Mouse (Mus musculus) lung, embryonic 16.5 days (tissue): ENCODE measurements around the gene Stat5b. TPM values are rescaled to one million over a fixed set of nuclear protein-coding genes. Genes with fewer than 3 reads are reported as not detected.

ENCODE experiments used
- ATAC-seq: fragments of 200-750 bp; cut with Nextera tagmentation; 2 replicates; pipeline ENCODE4 v1.8.0; 2017; ENCODE audit warnings: low read depth, mild to moderate bottlenecking, moderate library complexity
- H3K27ac ChIP-seq: fragments of 300-500 bp; sonication (generic); 2 replicates; pipeline ENCODE4 v1.5.1; 2014; ENCODE audit warnings: mild to moderate bottlenecking, control low read depth, low read length
- H3K27me3 ChIP-seq: fragments of 300-500 bp; sonication (generic); 2 replicates; pipeline ENCODE4 v1.6.1; 2014; ENCODE audit warnings: low read depth, low read length, mixed read lengths; ENCODE audit not compliant: control insufficient read depth, insufficient read depth
- H3K36me3 ChIP-seq: fragments of 300-500 bp; sonication (generic); 2 replicates; pipeline ENCODE4 v1.6.1; 2014; ENCODE audit warnings: low read length; ENCODE audit not compliant: control insufficient read depth, insufficient read depth
- H3K4me1 ChIP-seq: fragments of 300-500 bp; sonication (generic); replicated peaks from 2 replicates; pipeline ENCODE4 v1.6.1; 2014; ENCODE audit warnings: low read length, mixed read lengths; ENCODE audit not compliant: control insufficient read depth, insufficient read depth
- H3K4me2 ChIP-seq: fragments of 300-500 bp; sonication (generic); 2 replicates; pipeline ENCODE4 v1.6.1; 2014; ENCODE audit warnings: low read depth, low read length, control low read depth
- H3K4me3 ChIP-seq: fragments of 300-500 bp; sonication (generic); 2 replicates; pipeline ENCODE4 v1.5.1; 2014; ENCODE audit warnings: mild to moderate bottlenecking, low read length, control low read depth
- H3K9ac ChIP-seq: fragments of 300-500 bp; sonication (generic); 2 replicates; pipeline ENCODE4 v1.6.1; 2014; ENCODE audit warnings: low read length, control low read depth
- H3K9me3 ChIP-seq: fragments of 300-500 bp; sonication (generic); 2 replicates; pipeline ENCODE4 v1.6.1; 2016; ENCODE audit warnings: low read length; ENCODE audit not compliant: control insufficient read depth
- WGBS: fragments of 180-500 bp; shearing (Covaris S2); extraction: QIAGEN DNeasy Blood & Tissue Kit; methylation state at CpG from one replicate; pipeline ENCODE4 v1.1.7; 2014; 5-methylcytosine and 5-hydroxymethylcytosine counted together
- polyA plus RNA-seq: library from polyadenylated mRNA; unstranded; fragments of >200 nt; fragmentation: Nextera tagmentation; extraction: Ambion mirVana; gene quantifications from 2 replicates; pipeline ENCODE4 v1.2.1, GENCODE M21; 2015

The Stat5b gene
- polyA plus RNA-seq, 1 experiment from 2014 or later: 27.2 TPM

DNA sequence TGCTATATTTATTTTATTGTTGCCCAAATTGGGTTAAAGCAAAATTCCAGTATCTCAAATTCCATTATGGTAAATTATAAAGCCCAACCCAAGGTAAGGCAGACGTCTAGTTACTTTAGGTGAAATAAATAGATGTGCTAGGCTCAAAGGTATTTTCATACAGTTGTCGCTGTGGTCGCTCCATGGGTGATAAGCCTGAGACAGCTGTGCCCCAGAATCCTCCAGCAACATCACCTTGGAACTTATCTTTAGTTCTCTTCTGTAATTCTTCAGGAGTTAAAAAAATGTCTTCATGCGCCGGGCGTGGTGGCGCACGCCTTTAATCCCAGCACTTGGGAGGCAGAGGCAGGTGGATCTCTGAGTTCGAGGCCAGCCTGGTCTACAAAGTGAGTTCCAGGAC, 11.6 kb downstream of the Stat5b start:
- Histone ChIP-seq H3K9me3 (peaks cover 6% of the 10 kb centered on the region; the same call in 1 of the 2 replicates), H3K27me3 (no peaks in the 10 kb centered on the region), H3K4me1 (peaks cover 7% of the 10 kb centered on the region; the same call in 1 of the 2 replicates), H3K27ac (no peak overlapping the region), H3K4me3 (no peak overlapping the region), H3K36me3 (no peaks in the 10 kb centered on the region), H3K9ac (no peak overlapping the region), H3K4me2 (no peak overlapping the region)
- 87% methylated on average over 9 of the region's 9 CpGs for WGBS
- no peak for ATAC-seq

DNA sequence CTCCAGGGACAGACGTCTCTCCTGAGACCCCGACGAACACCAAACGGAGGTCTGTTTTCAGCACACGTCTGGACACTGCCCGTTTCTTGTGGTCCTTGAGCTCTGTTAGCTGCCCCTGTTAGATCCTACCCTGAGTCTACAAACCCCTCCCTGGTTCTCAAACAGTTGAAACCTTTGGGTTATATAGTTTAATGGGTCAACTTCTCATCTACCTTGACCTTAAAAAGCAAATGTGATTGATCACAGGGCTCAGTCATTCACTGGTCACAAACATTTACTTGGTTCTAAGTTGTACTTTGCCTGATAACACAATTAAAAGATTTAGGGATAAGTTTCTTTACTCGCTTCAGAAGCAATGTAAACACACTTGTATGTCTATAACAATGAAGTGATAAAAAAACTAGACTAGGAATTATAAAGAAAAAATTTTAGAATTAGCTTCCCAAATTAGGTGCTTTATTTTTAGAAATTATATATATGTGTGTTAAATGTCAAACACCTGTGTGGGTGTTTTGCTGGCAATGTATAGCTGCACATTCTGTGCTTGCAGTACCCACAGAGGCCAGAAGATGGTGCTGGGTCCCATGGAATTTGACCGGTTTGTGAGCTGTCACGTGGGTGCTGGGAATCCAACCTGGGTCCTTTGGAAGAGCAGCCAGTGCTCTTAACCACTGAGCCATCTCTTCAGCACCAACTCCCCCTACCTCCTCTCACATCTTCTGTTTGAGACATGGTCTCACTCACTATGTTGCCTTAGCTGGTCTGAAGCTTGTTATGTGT, 13.4 kb downstream of the Stat5b start:
- no peak for ATAC-seq
- WGBS: 62% methylated on average over 9 of the region's 9 CpGs
- Histone ChIP-seq H3K4me3 (no peak overlapping the region), H3K9ac (no peak overlapping the region), H3K9me3 (peaks cover 6% of the 10 kb centered on the region; the same call in 1 of the 2 replicates), H3K36me3 (no peaks in the 10 kb centered on the region), H3K27ac (no peak overlapping the region), H3K27me3 (no peaks in the 10 kb centered on the region), H3K4me2 (no peak overlapping the region), H3K4me1 (peaks cover 7% of the 10 kb centered on the region; the same call in 1 of the 2 replicates)

DNA sequence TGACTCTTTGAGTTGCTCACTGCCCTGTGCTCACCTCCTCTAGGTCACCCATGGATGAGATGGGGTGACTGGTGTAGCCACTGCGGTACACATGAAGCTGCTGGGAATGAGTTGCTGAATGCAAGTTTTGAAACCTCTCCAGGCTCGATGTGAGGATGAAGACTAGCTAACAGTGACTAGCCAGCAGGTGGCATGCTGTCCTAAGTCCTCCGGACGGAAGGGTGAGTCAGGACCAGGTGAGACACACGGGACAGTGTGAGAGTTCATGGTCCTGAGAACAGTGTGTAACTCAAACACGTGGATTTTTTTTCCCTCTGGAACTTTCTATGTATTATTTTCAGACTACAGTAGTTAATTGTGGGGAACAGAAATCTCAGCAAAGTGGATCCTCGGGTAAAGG, 17.1 kb downstream of the Stat5b start:
- no peak overlapping the region for H3K9ac ChIP-seq
- H3K27me3 ChIP-seq: no peaks in the 10 kb centered on the region
- H3K9me3 ChIP-seq: peaks cover 6% of the 10 kb centered on the region; the same call in 1 of the 2 replicates
- no peaks in the 10 kb centered on the region for H3K4me1 ChIP-seq
- ATAC-seq: no peak
- WGBS: 55% methylated on average over 7 of the region's 7 CpGs
- no peaks in the 10 kb centered on the region for H3K36me3 ChIP-seq
- H3K27ac ChIP-seq: no peak overlapping the region
- H3K4me3 ChIP-seq: no peak overlapping the region
- H3K4me2 ChIP-seq: no peak overlapping the region

GRCm38 (mm10) chr11:100831396-100831795, 19.1 kb downstream of the Stat5b start:
- Histone ChIP-seq H3K4me3 (no peak overlapping the region), H3K36me3 (no peaks in the 10 kb centered on the region), H3K27me3 (no peaks in the 10 kb centered on the region), H3K9ac (no peak overlapping the region), H3K9me3 (no peaks in the 10 kb centered on the region), H3K27ac (no peak overlapping the region), H3K4me1 (0 out of 2 replicates have a peak, but pooled peaks cover 4% of the 10 kb centered on the region), H3K4me2 (no peak overlapping the region)
- WGBS: 75% methylated on average over 10 of the region's 10 CpGs
- ATAC-seq: no peak

DNA sequence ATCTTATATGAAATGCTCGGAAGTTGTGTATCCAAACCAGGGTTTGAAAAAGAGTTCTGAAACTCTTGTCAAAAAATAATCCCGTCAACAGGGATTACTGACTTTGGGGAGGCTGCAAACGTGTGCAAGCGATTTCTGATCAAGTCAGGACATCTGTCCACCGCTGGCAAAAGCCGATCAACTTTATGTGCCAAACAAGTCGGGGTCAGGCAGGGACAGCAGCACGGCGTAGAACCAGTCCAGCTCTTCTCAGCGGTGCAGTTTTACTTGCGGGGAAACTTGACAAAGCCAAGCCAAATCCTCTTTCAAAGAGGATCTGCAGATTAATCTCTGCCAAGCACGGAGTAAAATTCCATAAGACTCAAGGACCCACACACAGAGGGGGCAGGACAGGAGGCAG, 20.8 kb downstream of the Stat5b start:
- Histone ChIP-seq H3K27ac (no peak overlapping the region), H3K9me3 (no peaks in the 10 kb centered on the region), H3K4me1 (0 out of 2 replicates have a peak, but pooled peaks cover 4% of the 10 kb centered on the region), H3K36me3 (no peaks in the 10 kb centered on the region), H3K4me3 (no peak overlapping the region), H3K27me3 (no peaks in the 10 kb centered on the region), H3K4me2 (no peak overlapping the region), H3K9ac (no peak overlapping the region)
- WGBS: 71% methylated on average over 12 of the region's 12 CpGs
- no peak for ATAC-seq

- no peak overlapping the region for H3K27ac ChIP-seq
- no peak overlapping the region for H3K9ac ChIP-seq
- H3K4me2 ChIP-seq: no peak overlapping the region
Observed at GRCm38 (mm10) chr11:100828676-100829151, 21.8 kb downstream of the Stat5b start.

GRCm38 (mm10) chr11:100826161-100826866, 24.2 kb downstream of the Stat5b start:
- Histone ChIP-seq H3K9me3 (no peaks in the 10 kb centered on the region), H3K4me1 (0 out of 2 replicates have a peak, but pooled peaks cover 4% of the 10 kb centered on the region), H3K27me3 (no peaks in the 10 kb centered on the region), H3K36me3 (no peaks in the 10 kb centered on the region), H3K4me3 (no peak overlapping the region), H3K9ac (no peak overlapping the region), H3K27ac (no peak overlapping the region), H3K4me2 (no peak overlapping the region)
- no peak for ATAC-seq
- 77% methylated on average over 13 of the region's 13 CpGs for WGBS

More at GRCm38 (mm10) chr11:100828676-100829151, 21.8 kb downstream of the Stat5b start:
- no peaks in the 10 kb centered on the region for H3K36me3 ChIP-seq
- no peaks in the 10 kb centered on the region for H3K27me3 ChIP-seq
- WGBS: 52% methylated on average over 10 of the region's 10 CpGs
- no peak overlapping the region for H3K4me3 ChIP-seq
- 0 out of 2 replicates have a peak, but pooled peaks cover 4% of the 10 kb centered on the region for H3K4me1 ChIP-seq
- ATAC-seq: no peak
- no peaks in the 10 kb centered on the region for H3K9me3 ChIP-seq

GRCm38 (mm10) chr11:100825451-100825850, 25.1 kb downstream of the Stat5b start:
- 77% methylated on average over 9 of the region's 9 CpGs for WGBS
- Histone ChIP-seq H3K9ac (no peak overlapping the region), H3K27ac (no peak overlapping the region), H3K4me3 (no peak overlapping the region), H3K9me3 (no peaks in the 10 kb centered on the region), H3K27me3 (no peaks in the 10 kb centered on the region), H3K4me2 (no peak overlapping the region), H3K36me3 (no peaks in the 10 kb centered on the region), H3K4me1 (0 out of 2 replicates have a peak, but pooled peaks cover 4% of the 10 kb centered on the region)
- ATAC-seq: no peak

DNA sequence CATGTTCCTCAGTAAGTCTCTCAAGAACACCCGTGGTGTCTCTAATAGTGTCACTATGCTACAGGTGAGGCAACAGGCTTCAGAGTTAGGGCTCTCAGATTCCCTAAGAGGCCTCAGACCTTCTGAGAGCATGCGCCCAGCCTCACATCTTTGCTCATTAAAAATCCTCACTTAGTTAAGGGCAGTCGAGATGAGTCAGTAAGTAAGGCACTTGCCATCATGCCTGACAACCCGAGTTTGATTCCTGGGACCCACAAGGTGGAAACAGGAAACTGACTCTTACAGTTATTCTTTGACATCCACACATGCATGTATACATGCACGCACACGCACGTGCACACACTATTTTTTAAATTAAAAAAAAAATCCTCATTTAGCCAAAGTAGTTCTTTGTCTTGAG, 26.0 kb downstream of the Stat5b start:
- Histone ChIP-seq H3K4me2 (no peak overlapping the region), H3K27ac (no peak overlapping the region)
- 72% methylated on average over 7 of the region's 7 CpGs for WGBS

More for the DNA sequence above, 26.0 kb downstream of the Stat5b start:
- ATAC-seq: no peak
- no peaks in the 10 kb centered on the region for H3K36me3 ChIP-seq
- no peaks in the 10 kb centered on the region for H3K27me3 ChIP-seq
- H3K9ac ChIP-seq: no peak overlapping the region
- H3K4me1 ChIP-seq: 0 out of 2 replicates have a peak, but pooled peaks cover 4% of the 10 kb centered on the region
- no peak overlapping the region for H3K4me3 ChIP-seq
- H3K9me3 ChIP-seq: no peaks in the 10 kb centered on the region
